Mouse (Mus musculus): ENCODE measurements at regions not wholly inside any gene's neighbourhood (a gene's known extent, or its start where the extent isn't known, plus 50 kb on each side); places are given as distances from the start of the nearest gene placed in this dataset.
A peak's percentile ranks its signal among the peaks of the same experiment; 100 is the strongest.

DNA sequence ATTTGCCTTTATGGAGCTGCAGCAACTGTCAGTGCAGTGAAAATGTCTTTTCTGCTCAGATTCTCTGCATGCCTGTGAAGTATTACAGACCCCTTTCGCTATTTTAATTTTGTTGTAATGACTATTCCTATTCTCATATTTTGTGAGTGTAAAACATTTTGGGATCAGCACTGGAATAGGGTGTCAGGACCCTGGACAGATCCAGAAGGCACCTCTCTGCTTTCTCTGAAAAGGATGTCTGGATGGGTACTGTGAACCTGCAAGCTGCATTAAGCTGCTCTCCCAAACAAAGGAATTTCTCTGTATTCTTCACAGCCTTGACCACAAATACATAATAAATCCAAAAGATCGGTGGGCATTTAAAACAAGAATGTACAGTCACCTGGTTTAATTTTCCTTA is 460.8 kb downstream of the Rapgef2 start:
- H3K27me3 ChIP-seq: no peaks in the 10 kb centered on the region
- no peaks in the 10 kb centered on the region for H3K9me3 ChIP-seq
- WGBS: 77% methylated on average over 2 of the region's 2 CpGs
- no peak for ATAC-seq (ENCODE audit: low FRiP score, low read depth)
- H3K36me3 ChIP-seq: no peaks in the 10 kb centered on the region
- H3K4me3 ChIP-seq: no peak overlapping the region
- no peaks in the 10 kb centered on the region for H3K4me1 ChIP-seq (replicated peaks)
- H3K27ac ChIP-seq (replicated peaks): no peak overlapping the region
- H3K9ac ChIP-seq: no peak overlapping the region
- H3K4me2 ChIP-seq: no peak overlapping the region

- Histone ChIP-seq H3K36me3 (no peaks in the 10 kb centered on the region), H3K27ac (replicated peaks) (no peak overlapping the region), H3K27me3 (no peaks in the 10 kb centered on the region), H3K9me3 (no peaks in the 10 kb centered on the region), H3K4me3 (no peak overlapping the region), H3K4me1 (replicated peaks) (no peaks in the 10 kb centered on the region), H3K4me2 (no peak overlapping the region), H3K9ac (no peak overlapping the region)
- WGBS: 81% methylated on average over 3 of the region's 3 CpGs
- ATAC-seq (ENCODE audit: low FRiP score, low read depth): no peak
These were observed 473.9 kb downstream of the Rapgef2 start for GRCm38 (mm10) chr3:78812425-78812824.

GRCm38 (mm10) chr3:78810431-78811152 is 475.7 kb downstream of the Rapgef2 start:
- Histone ChIP-seq H3K4me2 (no peak overlapping the region), H3K4me3 (no peak overlapping the region), H3K27ac (replicated peaks) (no peak overlapping the region), H3K9ac (no peak overlapping the region), H3K9me3 (no peaks in the 10 kb centered on the region), H3K27me3 (no peaks in the 10 kb centered on the region), H3K36me3 (no peaks in the 10 kb centered on the region), H3K4me1 (replicated peaks) (no peaks in the 10 kb centered on the region)
- 77% methylated on average over 5 of the region's 5 CpGs for WGBS
- ATAC-seq (ENCODE audit: low FRiP score, low read depth): no peak

DNA sequence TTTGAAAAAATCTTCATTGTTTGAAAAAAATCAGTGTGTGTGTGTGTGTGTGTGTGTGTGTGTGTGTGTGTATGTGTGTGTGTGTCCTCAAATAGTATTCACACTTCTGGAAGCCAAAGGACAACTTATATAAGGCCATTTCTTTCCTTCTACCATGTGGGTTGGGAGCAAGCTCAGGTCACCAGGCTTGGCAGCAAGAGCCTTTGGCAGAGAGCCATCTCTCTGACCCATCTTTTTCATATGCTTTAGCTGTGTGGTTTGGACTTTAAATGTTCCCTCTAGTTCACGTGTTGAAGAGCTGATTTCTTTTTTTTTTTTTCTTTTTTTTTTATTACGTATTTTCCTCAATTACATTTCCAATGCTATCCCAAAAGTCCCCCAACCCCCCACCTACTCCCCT is 483.1 kb downstream of the Rapgef2 start:
- no peak for ATAC-seq (ENCODE audit: low FRiP score, low read depth)
- H3K4me2 ChIP-seq: no peak overlapping the region

DNA sequence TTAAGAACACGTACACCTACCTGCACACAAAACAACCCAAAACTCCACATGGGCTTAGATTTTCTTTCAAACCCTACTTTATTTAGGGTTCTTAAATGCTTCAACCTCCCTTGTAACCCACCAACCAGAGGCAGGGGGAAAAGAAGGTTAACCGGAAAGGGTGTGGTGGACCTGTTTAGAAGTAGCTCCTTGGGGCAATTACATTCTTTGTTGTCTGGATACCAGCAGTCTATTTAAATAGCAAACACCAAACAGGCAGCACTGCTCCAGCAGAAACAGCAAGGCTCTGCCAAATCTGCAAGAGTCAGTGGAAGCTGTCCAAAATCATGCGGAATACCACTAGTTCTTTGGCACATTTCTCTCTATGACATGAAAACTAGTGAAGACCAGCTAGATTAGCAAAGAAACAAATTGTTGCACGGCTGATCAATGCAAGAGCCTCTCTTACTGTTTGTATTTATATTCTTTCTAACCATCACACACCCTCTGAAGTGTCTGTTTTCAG is 490.3 kb downstream of the Rapgef2 start:
- H3K36me3 ChIP-seq: no peaks in the 10 kb centered on the region
- H3K4me1 ChIP-seq (replicated peaks): no peaks in the 10 kb centered on the region
- H3K4me2 ChIP-seq: no peak overlapping the region
- no peak for ATAC-seq (ENCODE audit: low FRiP score, low read depth)
- H3K27me3 ChIP-seq: no peaks in the 10 kb centered on the region
- no peak overlapping the region for H3K4me3 ChIP-seq
- H3K27ac ChIP-seq (replicated peaks): no peak overlapping the region
- H3K9ac ChIP-seq: no peak overlapping the region
- H3K9me3 ChIP-seq: no peaks in the 10 kb centered on the region
- WGBS: 88% methylated on average over 4 of the region's 4 CpGs

More for the DNA sequence above, 483.1 kb downstream of the Rapgef2 start:
- Histone ChIP-seq H3K27me3 (no peaks in the 10 kb centered on the region), H3K36me3 (no peaks in the 10 kb centered on the region), H3K4me3 (no peak overlapping the region), H3K9me3 (no peaks in the 10 kb centered on the region), H3K9ac (no peak overlapping the region), H3K4me1 (replicated peaks) (no peaks in the 10 kb centered on the region), H3K27ac (replicated peaks) (no peak overlapping the region)
- WGBS: 82% methylated on average over 2 of the region's 2 CpGs

GRCm38 (mm10) chr3:78792440-78793057 is 493.8 kb downstream of the Rapgef2 start:
- Histone ChIP-seq H3K9me3 (no peaks in the 10 kb centered on the region), H3K9ac (no peak overlapping the region), H3K27ac (replicated peaks) (no peak overlapping the region), H3K4me2 (no peak overlapping the region), H3K4me3 (no peak overlapping the region), H3K27me3 (no peaks in the 10 kb centered on the region), H3K4me1 (replicated peaks) (no peaks in the 10 kb centered on the region), H3K36me3 (no peaks in the 10 kb centered on the region)
- peak; percentile 72; the same call in 1 of the 2 replicates for ATAC-seq (ENCODE audit: low FRiP score, low read depth)
- WGBS: 93% methylated on average over 7 of the region's 7 CpGs

GRCm38 (mm10) chr3:78782766-78783165 is 503.6 kb downstream of the Rapgef2 start:
- no peaks in the 10 kb centered on the region for H3K27me3 ChIP-seq
- 79% methylated on average over 1 of the region's 1 CpGs for WGBS
- H3K36me3 ChIP-seq: no peaks in the 10 kb centered on the region
- no peak for ATAC-seq (ENCODE audit: low FRiP score, low read depth)
- no peak overlapping the region for H3K4me2 ChIP-seq
- no peaks in the 10 kb centered on the region for H3K9me3 ChIP-seq
- H3K27ac ChIP-seq (replicated peaks): no peak overlapping the region
- H3K4me1 ChIP-seq (replicated peaks): no peaks in the 10 kb centered on the region
- no peak overlapping the region for H3K9ac ChIP-seq
- no peak overlapping the region for H3K4me3 ChIP-seq

DNA sequence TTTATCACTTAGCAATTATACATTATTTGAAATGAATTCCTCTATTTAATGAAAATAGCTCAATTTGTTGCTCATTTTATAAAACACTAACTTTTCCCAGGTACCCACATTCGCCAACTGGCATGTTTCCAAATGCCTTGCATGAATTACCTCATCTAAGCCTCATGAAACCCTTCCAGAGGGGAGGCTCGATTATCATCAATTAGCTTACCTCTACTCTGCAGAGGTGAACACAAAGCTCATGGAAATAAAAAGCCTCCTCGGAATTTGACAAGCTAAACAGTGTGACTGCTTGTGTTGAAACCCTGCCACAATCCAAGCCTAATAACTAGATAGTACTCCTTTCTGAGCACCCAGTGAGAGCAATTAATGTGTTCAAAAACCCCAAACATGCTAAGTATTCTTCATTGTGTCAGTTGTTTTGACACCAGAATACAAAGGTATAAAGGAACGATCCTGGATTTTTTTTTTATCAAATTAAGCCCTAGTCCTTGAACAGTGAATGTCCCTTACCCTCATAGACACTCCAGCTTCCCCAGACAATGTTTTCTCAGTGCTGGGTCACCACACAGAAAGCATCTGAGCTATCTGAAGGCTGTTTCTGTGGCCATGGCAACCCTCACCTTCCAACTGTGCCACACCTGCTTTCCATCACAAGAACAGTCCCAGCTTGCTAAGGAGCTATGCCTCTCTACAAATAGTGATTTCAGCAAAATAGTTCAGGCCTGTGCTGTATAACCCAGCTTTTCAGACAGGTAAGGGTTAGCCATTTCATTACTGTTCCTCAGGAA is 530.4 kb downstream of the Rapgef2 start:
- WGBS: 60% methylated on average over 4 of the region's 4 CpGs
- H3K27ac ChIP-seq (replicated peaks): no peak overlapping the region
- no peak for ATAC-seq (ENCODE audit: low FRiP score, low read depth)

GRCm38 (mm10) chr3:78736111-78736510 is 550.2 kb downstream of the Rapgef2 start:
- Histone ChIP-seq H3K9ac (no peak overlapping the region), H3K36me3 (no peaks in the 10 kb centered on the region), H3K4me1 (replicated peaks) (no peaks in the 10 kb centered on the region), H3K4me2 (no peak overlapping the region), H3K27ac (replicated peaks) (no peak overlapping the region), H3K9me3 (no peaks in the 10 kb centered on the region), H3K4me3 (no peak overlapping the region), H3K27me3 (no peaks in the 10 kb centered on the region)
- no peak for ATAC-seq (ENCODE audit: low FRiP score, low read depth)

More for the DNA sequence above, 530.4 kb downstream of the Rapgef2 start:
- no peaks in the 10 kb centered on the region for H3K27me3 ChIP-seq
- H3K9ac ChIP-seq: no peak overlapping the region
- no peaks in the 10 kb centered on the region for H3K4me1 ChIP-seq (replicated peaks)
- H3K36me3 ChIP-seq: no peaks in the 10 kb centered on the region
- H3K4me2 ChIP-seq: no peak overlapping the region
- no peaks in the 10 kb centered on the region for H3K9me3 ChIP-seq
- no peak overlapping the region for H3K4me3 ChIP-seq

DNA sequence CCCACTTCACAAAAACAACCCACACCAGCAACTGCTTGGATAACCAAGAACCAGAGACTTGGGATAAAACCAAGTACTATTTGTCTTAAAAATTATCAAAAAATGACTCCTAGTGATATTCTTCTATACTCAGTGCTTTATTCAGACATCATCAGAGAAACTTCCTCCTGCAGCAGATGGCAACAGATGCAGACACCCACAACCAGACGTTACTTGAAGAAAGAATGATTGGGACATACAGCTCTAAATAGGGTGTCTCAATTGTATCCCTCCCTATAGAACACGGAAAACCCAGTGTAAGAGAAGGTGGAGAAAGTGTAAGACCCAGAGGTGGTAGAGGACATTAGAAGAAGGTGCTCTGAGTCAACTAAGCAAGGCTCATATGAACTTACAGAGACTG is 569.6 kb downstream of the Rapgef2 start:
- H3K9me3 ChIP-seq: no peaks in the 10 kb centered on the region; the same call in 1 of the 2 replicates
- no peak overlapping the region for H3K4me2 ChIP-seq
- no peak overlapping the region for H3K9ac ChIP-seq
- no peaks in the 10 kb centered on the region for H3K27me3 ChIP-seq
- no peak overlapping the region for H3K4me3 ChIP-seq
- ATAC-seq (ENCODE audit: low FRiP score, low read depth): no peak
- WGBS: 85% methylated on average over 2 of the region's 2 CpGs
- no peak overlapping the region for H3K27ac ChIP-seq (replicated peaks)
- H3K4me1 ChIP-seq (replicated peaks): no peaks in the 10 kb centered on the region
- no peaks in the 10 kb centered on the region for H3K36me3 ChIP-seq

DNA sequence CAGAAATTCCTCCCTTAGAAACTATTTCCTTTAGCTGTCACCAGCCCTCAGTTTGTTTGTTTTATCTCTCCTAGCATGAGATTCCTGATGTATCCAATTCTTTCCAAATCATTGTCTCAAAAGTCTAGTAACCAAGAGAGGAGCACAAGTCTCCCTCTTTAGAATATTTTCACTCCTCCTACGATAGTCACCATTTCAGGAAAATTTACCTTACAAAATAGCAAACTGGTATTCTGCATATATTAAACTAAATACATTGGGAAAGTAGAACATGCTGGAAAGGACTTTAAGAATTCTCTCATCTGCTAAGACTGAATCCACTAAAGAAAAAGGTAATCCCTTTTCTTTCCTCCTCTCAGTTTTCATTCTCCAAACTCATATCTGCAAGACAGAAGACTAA is 578.6 kb downstream of the Rapgef2 start:
- H3K4me2 ChIP-seq: no peak overlapping the region
- no peak for ATAC-seq (ENCODE audit: low FRiP score, low read depth)
- no peak overlapping the region for H3K27ac ChIP-seq (replicated peaks)
- H3K4me1 ChIP-seq (replicated peaks): no peaks in the 10 kb centered on the region
- H3K4me3 ChIP-seq: no peak overlapping the region
- whole genome bisulfite sequencing: 81% methylated on average over 1 of the region's 1 CpGs
- no peak overlapping the region for H3K9ac ChIP-seq
- no peaks in the 10 kb centered on the region for H3K27me3 ChIP-seq
- H3K36me3 ChIP-seq: no peaks in the 10 kb centered on the region
- no peaks in the 10 kb centered on the region for H3K9me3 ChIP-seq

- no peak for ATAC-seq (ENCODE audit: low FRiP score, low read depth)
- no peaks in the 10 kb centered on the region for H3K36me3 ChIP-seq
- H3K4me3 ChIP-seq: no peak overlapping the region
- 0 out of 2 replicates have a peak, but pooled peaks cover 4% of the 10 kb centered on the region for H3K4me1 ChIP-seq (replicated peaks)
- no peak overlapping the region for H3K27ac ChIP-seq (replicated peaks)
- H3K9me3 ChIP-seq: no peaks in the 10 kb centered on the region
- no peaks in the 10 kb centered on the region for H3K27me3 ChIP-seq
- no peak overlapping the region for H3K4me2 ChIP-seq
- 57% methylated on average over 5 of the region's 5 CpGs for WGBS
- H3K9ac ChIP-seq: no peak overlapping the region
These were observed 587.4 kb downstream of the Rapgef2 start for GRCm38 (mm10) chr3:78698936-78699335.
